ENCODE assay signal across 8 mouse cellular contexts in the genomic region with DNA sequence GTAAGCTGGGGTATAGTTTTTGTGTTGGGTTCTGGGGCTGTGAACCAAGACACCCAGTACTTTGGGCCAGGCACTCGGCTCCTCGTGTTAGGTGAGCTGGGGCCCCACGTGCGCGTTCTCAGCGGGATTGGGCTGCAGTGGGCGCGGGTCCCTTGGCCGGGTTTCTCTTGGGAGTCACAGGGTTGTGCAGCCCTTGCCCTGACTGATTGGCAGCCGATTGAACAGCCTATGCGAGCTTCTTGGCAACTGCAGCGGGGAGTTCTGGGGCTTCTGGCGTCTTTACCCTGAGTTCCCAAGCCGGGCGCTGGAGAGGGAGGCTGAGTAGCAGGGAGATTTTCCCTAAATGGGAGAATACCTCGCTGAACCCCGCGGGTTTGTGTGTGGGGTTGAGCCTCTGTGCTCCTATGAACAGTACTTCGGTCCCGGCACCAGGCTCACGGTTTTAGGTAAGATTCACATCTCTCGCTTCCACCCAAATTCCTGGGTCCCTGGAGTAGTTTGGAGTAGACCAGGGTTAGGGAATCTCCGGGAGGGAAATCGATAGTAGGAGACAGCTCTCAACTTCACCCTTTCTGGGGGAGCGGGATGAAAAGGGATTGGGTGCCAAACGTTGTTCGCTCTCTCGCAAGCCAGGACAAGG. TPM values are rescaled to one million over a fixed set of nuclear protein-coding genes. Genes with fewer than 3 reads are reported as not detected.
DNase-seq lines count a peak whose midpoint lies in the region; ATAC-seq and TF ChIP-seq lines count a peak whose summit lies in the region.

No protein-coding gene starts in this region.

- H3K9ac ChIP-seq in kidney, postnatal 0 days (ENCODE audit: low read depth, low read length), result no peak overlapping the region
- H3K9ac ChIP-seq in hindbrain, embryonic 11.5 days (ENCODE audit: low read depth, low read length), result no peak overlapping the region
- H3K9ac ChIP-seq in midbrain, embryonic 11.5 days (ENCODE audit: low read length), result no peak overlapping the region

- WGBS in kidney, postnatal 0 days, result 6% methylated on average over 28 of the region's 28 CpGs
- WGBS in hindbrain, embryonic 11.5 days, result 8% methylated on average over 28 of the region's 28 CpGs
- WGBS in midbrain, embryonic 11.5 days, result 7% methylated on average over 28 of the region's 28 CpGs

- H3K9me3 ChIP-seq in kidney, postnatal 0 days (replicated peaks; ENCODE audit: low read length), result no peaks in the 10 kb centered on the region
- no peaks in the 10 kb centered on the region for H3K9me3 ChIP-seq in hindbrain, embryonic 11.5 days (ENCODE audit: control insufficient read depth, low read length)
- no peaks in the 10 kb centered on the region for H3K9me3 ChIP-seq in midbrain, embryonic 11.5 days (ENCODE audit: control insufficient read depth, low read length)

- no peaks in the 10 kb centered on the region for H3K4me1 ChIP-seq in kidney, postnatal 0 days (replicated peaks; ENCODE audit: insufficient read depth, low read length)
- no peaks in the 10 kb centered on the region for H3K4me1 ChIP-seq in hindbrain, embryonic 11.5 days (replicated peaks; ENCODE audit: control insufficient read depth, insufficient read depth, low read length)
- no peaks in the 10 kb centered on the region for H3K4me1 ChIP-seq in midbrain, embryonic 11.5 days (ENCODE audit: control insufficient read depth, insufficient read depth, low read length)

- H3K4me2 ChIP-seq in kidney, postnatal 0 days (ENCODE audit: low read length), result peak overlapping the region; percentile 47
- peak overlapping the region; percentile 45 for H3K4me2 ChIP-seq in hindbrain, embryonic 11.5 days (replicated peaks; ENCODE audit: low read depth, low read length)
- H3K4me2 ChIP-seq in midbrain, embryonic 11.5 days, result peak overlapping the region; percentile 52

- DNase-seq in kidney, postnatal 0 days (ENCODE audit: low spot score), result no peak
- DNase-seq in kidney, postnatal 25 days, result no peak
- peak; percentile 29 for DNase-seq in hindbrain, embryonic 11.5 days (ENCODE audit: low spot score)
- peak; percentile 90 for DNase-seq in midbrain, embryonic 11.5 days (ENCODE audit: low spot score, missing footprints)
- peak; percentile 38 to 68 for DNase-seq in thymus, postnatal 36 days
- no peak for DNase-seq in gastrocnemius, adult 18-20 months (ENCODE audit: low spot score)
- no peak for DNase-seq in layer of hippocampus, adult 18-20 months (ENCODE audit: low spot score in 2 of 2)

- TF ChIP-seq CTCF in kidney, postnatal 0 days (IDR thresholded peaks at IDR 0.05; ENCODE audit: low read depth), result no peak

- peak overlapping the region; percentile 19 for H3K4me3 ChIP-seq in kidney, postnatal 0 days (replicated peaks; ENCODE audit: low read depth, low read length)
- H3K4me3 ChIP-seq in hindbrain, embryonic 11.5 days (ENCODE audit: low read depth, low read length), result peak overlapping the region; percentile 23
- H3K4me3 ChIP-seq in midbrain, embryonic 11.5 days (ENCODE audit: low read depth, low read length), result peak overlapping the region; percentile 27

- no peak overlapping the region for H3K27ac ChIP-seq in kidney, postnatal 0 days
- no peak overlapping the region for H3K27ac ChIP-seq in hindbrain, embryonic 11.5 days (ENCODE audit: low read depth, low read length)
- H3K27ac ChIP-seq in midbrain, embryonic 11.5 days (ENCODE audit: low read depth, low read length), result no peak overlapping the region

- H3K36me3 ChIP-seq in kidney, postnatal 0 days (ENCODE audit: insufficient read depth, low read length), result no peaks in the 10 kb centered on the region
- no peaks in the 10 kb centered on the region for H3K36me3 ChIP-seq in hindbrain, embryonic 11.5 days (ENCODE audit: control insufficient read depth, insufficient read depth, low read length)
- no peaks in the 10 kb centered on the region for H3K36me3 ChIP-seq in midbrain, embryonic 11.5 days (ENCODE audit: control insufficient read depth, insufficient read depth, low read length)

- H3K27me3 ChIP-seq in kidney, postnatal 0 days (ENCODE audit: insufficient read depth, low read length), result no peaks in the 10 kb centered on the region; the same call in 1 of the 2 replicates
- no peaks in the 10 kb centered on the region for H3K27me3 ChIP-seq in hindbrain, embryonic 11.5 days (ENCODE audit: control insufficient read depth, insufficient read depth, low read length)
- no peaks in the 10 kb centered on the region for H3K27me3 ChIP-seq in midbrain, embryonic 11.5 days (ENCODE audit: control insufficient read depth, insufficient read depth, low read length)

- no peak for ATAC-seq in kidney, postnatal 0 days (replicated peaks; ENCODE audit: low FRiP score, low read depth)
- ATAC-seq in common myeloid progenitor, adult 5-6 weeks (replicated peaks; ENCODE audit: low read depth, poor library complexity, severe bottlenecking), result 0 out of 2 replicates have a peak, but pooled peaks have one; percentile 9
- ATAC-seq in hindbrain, embryonic 11.5 days (ENCODE audit: low FRiP score), result peak; percentile 67
- ATAC-seq in midbrain, embryonic 11.5 days (ENCODE audit: low FRiP score), result peak; percentile 25; the same call in 1 of the 2 replicates

RNA-seq across cellular contexts. Expression of a gene that starts 21.9 kb away (rescaled TPM):
- polyA plus RNA-seq in kidney, postnatal 0 days (2015; fragmentation: Nextera tagmentation; extraction: Ambion mirVana), result not detected in 2 replicates
- total RNA-seq in common myeloid progenitor, adult 5-6 weeks (2017), result not detected in 2 replicates
- not detected in 2 replicates for polyA plus RNA-seq in hindbrain, embryonic 11.5 days (2014; fragmentation: Nextera tagmentation; extraction: Ambion mirVana)
- not detected in 2 replicates for polyA plus RNA-seq in midbrain, embryonic 11.5 days (2014; fragmentation: Nextera tagmentation; extraction: Ambion mirVana)
- total RNA-seq in gastrocnemius, adult 18-20 months (2021), result not detected
- not detected for total RNA-seq in layer of hippocampus, adult 18-20 months (2021)

Comparison
In these comparisons a context has a peak if more than half of its experiments do, and no peak if none do; other contexts are left out.
1. DNase-seq: peak in hindbrain, embryonic 11.5 days (single experiment), midbrain, embryonic 11.5 days (single experiment) and thymus, postnatal 36 days (2 of 2); none in kidney, postnatal 0 days (single experiment), kidney, postnatal 25 days (0 of 2), gastrocnemius, adult 18-20 months (single experiment) and layer of hippocampus, adult 18-20 months (0 of 2).
2. Peak in every context shown above with its lines, with median percentiles within 50 percentile points of each other: H3K4me2 ChIP-seq and H3K4me3 ChIP-seq.